Mouse (Mus musculus) liver, embryonic 15.5 days (tissue): ENCODE measurements around the gene Spesp1. TPM values are rescaled to one million over a fixed set of nuclear protein-coding genes. Genes with fewer than 3 reads are reported as not detected.

ENCODE experiments used
- microRNA-seq: library from miRNA; unstranded; fragments of <30 nt; microRNA quantifications from one replicate; pipeline ENCODE4, GENCODE M21; 2016
- polyA plus RNA-seq: library from polyadenylated mRNA; unstranded; fragments of >200 nt; fragmentation: Nextera tagmentation; extraction: Ambion mirVana; gene quantifications from 2 replicates; pipeline ENCODE4 v1.2.1, GENCODE M21; 2015

Gene Spesp1
- polyA plus RNA-seq, 1 experiment from 2014 or later, result not detected

Small RNAs within 50 kb of the gene (microRNA-seq; reads per million reads assigned to microRNA genes)
- gene Gm25603, result not detected

Other genes starting within 250 kb of the Spesp1 start
- 4.8 and 6.5 TPM in 2 replicates for gene Glce, start 159.6 kb downstream of the Spesp1 start, polyA plus RNA-seq
- 48.5 and 63.7 TPM in 2 replicates for gene Anp32a, start 59.1 kb upstream of the Spesp1 start, polyA plus RNA-seq